Mouse (Mus musculus) spleen, embryonic (tissue): Measurements from ENCODE around the gene Kdr.

Experiments used
- CTCF ChIA-PET: fragments of 350-600 bp; sonication (Branson Sonifier 250); formaldehyde crosslinking; loops from one replicate; lab custom pipeline; 2022; lab: Charles Lee

Kdr gene

GRCm38 (mm10) chr5:75978374-75979100, at the start of gene Kdr:
Kdr (minus strand) TSS chr5:75978458.
- CTCF ChIA-PET, result interaction anchor here (0.6 to 0.7 kb wide), 2 partner anchors 11 to 119 kb away, joined by 5 to 6 read pairs; no protein-coding TSS in a partner anchor

GRCm38 (mm10) chr5:76026805-76027204, 48.5 kb upstream of the Kdr start:
- CTCF ChIA-PET, result interaction anchor here (0.5 kb wide), 1 partner anchor 943 kb away, joined by 7 read pairs; no protein-coding TSS in a partner anchor

DNA sequence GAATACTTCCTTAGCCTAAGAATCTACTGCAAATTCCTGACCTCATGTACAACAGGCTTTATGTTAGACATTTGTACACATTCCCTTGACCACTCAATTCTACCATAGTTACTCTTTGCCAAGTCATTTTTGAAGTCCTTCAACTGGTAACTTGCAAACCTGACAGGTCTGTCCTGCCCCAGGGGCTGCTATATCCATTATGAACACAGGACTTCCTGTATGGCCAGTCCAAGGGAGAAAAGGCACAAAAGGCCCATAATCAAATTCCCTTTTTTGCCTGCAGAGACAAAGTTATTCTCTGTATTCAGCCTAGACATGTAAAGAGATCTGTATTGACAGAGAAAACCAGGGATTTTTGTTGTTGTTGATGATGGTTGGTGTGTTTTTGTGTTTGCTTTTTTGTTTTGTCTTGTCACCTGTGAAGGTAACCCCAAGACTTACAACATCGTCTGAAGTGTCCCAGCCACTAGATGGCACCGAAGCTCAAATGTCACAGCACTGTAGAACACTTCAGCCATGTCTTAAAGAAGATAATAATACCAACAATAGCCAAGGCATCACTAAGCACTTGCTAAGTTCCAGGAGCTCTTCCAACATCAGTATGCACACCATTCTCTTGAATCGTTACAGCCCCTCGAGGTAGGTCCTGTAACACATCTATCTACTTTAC, 47.9 kb upstream of the Kdr start:
- CTCF ChIA-PET, result interaction anchor here (0.5 kb wide), 2 partner anchors 94 to 942 kb away, joined by 3 to 7 read pairs; no protein-coding TSS in a partner anchor

DNA sequence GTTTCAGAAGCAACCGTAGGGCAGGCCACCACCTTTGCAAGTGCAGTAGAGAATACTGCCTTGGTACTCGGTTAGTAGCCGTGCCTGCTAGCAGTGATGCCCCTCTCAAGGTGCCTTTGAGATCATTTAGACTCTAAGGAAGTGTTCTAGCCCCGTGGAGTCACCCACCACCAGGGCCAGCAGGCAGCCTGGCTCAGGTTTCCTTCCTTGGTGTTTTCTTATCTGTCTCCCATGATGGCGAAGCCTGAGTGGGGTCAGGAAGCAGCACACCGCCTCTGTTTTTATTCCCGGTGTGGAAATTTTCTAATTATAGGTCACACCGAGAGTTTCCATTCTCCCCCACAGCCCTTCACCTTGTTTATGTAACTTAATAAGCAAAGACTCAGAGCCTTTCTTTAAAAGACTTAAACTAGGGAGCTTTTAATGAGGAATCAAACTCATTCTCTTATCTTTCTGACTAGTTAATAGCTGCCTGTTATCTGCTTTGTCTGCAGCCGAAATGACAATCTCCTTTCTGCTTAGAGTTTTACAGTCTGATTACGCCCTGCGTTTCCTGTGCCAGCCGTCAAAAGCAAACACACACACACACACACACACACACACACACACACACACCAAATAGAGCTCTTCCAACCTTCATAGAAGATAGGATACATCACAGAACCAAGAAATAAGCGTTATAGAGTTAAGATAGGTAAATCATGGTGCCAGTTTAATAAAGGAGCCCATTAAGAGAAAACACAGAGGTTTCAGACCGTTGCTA, 44.9 kb upstream of the Kdr start:
- CTCF ChIA-PET, result no interaction called here

- CTCF ChIA-PET, result interaction anchor here (0.6 kb wide), 1 partner anchor 866 kb away, joined by 3 read pairs; no protein-coding TSS in a partner anchor
Measured at GRCm38 (mm10) chr5:76022436-76022835, 44.2 kb upstream of the Kdr start.

- CTCF ChIA-PET, result no interaction called here
Measured at GRCm38 (mm10) chr5:76018321-76018720, 40.1 kb upstream of the Kdr start.

DNA sequence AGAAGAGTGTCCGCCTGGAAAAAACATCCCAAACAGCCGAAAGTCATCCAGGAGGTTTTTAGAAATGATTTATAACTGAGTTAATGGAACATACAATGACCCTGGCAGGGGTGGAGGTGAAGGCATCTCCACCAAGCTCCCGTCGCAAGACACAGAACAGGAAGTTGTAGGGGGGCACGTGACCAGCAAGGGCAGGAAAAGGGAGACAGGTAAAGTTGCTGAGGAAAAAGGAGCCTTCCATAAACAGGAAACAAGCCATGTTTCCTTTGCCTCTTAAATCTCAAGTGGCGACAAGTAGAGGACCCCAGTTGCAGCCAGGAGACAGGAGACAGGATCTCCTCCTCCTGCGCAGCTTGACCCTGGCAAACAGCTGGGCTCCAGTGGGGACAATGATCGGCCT, 37.8 kb upstream of the Kdr start:
- CTCF ChIA-PET, result no interaction called here

- CTCF ChIA-PET, result interaction anchor here (0.5 kb wide), 1 partner anchor 1236 kb away, joined by 3 read pairs; no protein-coding TSS in a partner anchor
Measured at GRCm38 (mm10) chr5:76013881-76014431, 35.7 kb upstream of the Kdr start.

- CTCF ChIA-PET, result no interaction called here
Measured at GRCm38 (mm10) chr5:76006403-76006802, 28.1 kb upstream of the Kdr start.

DNA sequence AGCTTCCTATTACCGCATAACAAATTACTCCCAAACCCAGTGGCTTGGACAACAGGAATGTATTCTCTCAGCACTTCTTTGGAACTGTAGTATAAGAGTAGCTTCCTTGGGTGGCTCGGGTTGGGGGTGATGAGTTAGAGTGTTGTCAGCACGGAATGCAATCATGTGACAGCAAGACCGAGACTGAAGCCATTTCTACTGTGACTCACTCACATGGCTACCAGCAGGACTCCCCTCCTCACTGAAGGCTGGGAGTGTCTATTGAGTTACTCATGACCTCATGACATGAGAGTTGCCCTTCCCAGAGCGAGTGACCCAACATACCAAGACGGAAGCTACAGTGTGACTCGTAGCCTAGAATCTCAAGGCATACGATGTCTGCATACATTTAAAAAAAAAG, 12.0 kb upstream of the Kdr start:
- CTCF ChIA-PET, result no interaction called here

- CTCF ChIA-PET, result no interaction called here
Measured at GRCm38 (mm10) chr5:75987530-75987929, 9.3 kb upstream of the Kdr start.

DNA sequence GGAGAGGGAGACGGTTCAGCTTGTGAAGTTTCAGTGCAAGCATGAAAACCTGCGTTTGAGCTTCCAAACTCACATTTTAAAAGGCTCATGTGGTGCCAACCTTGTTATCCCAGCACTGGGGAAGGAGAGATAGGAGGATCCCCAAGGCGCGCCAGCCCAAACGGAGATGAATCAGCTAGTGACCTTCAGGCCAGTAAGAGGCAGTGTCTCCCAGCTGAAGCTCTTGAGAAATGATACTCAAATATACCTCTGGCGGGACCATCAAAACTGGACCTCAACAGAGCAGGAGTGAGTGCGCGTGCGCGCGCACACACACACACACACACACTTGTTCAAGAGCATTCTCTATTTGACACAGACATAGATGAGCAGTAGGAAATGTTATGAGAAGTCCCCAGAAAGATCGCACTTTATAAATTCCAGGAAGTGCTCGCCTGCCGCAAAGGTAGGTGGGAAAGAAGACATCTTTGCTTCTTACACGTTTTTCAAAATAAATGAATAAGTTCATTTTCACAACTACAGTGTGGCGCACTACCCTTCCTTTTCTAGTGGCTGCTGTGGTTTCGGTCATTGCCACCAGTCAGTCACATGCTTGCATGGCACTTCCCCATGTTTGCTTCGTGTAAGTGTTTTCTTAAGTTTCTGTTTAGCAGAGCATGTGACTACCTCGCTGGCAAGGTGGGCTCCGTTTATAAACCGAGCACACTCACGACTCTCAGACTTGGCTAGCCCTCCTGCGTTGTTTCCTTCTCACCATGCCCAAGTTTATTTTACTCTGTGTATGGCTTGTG, 2.5 kb upstream of the Kdr start:
- CTCF ChIA-PET, result no interaction called here

DNA sequence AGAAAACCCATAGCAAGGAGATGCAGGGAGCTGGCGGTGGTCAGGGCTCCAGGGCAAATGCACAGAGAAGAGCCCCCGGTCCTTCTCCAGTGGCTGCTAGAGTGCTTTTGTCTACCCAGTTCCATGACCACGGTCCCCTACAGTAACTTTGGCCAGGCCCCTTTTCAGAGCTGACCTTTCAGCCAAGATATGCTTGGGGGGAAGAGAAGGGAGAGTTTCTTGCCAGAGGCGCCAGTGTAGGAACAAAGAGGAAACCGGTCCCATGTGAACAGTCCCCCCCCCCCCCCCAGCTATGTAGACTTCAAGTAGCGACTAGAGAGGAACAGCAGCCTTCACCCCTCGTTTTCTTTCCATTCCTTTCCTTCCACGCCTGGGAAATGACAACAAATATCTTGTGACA, 850 bp upstream of the Kdr start:
- CTCF ChIA-PET, result no interaction called here

DNA sequence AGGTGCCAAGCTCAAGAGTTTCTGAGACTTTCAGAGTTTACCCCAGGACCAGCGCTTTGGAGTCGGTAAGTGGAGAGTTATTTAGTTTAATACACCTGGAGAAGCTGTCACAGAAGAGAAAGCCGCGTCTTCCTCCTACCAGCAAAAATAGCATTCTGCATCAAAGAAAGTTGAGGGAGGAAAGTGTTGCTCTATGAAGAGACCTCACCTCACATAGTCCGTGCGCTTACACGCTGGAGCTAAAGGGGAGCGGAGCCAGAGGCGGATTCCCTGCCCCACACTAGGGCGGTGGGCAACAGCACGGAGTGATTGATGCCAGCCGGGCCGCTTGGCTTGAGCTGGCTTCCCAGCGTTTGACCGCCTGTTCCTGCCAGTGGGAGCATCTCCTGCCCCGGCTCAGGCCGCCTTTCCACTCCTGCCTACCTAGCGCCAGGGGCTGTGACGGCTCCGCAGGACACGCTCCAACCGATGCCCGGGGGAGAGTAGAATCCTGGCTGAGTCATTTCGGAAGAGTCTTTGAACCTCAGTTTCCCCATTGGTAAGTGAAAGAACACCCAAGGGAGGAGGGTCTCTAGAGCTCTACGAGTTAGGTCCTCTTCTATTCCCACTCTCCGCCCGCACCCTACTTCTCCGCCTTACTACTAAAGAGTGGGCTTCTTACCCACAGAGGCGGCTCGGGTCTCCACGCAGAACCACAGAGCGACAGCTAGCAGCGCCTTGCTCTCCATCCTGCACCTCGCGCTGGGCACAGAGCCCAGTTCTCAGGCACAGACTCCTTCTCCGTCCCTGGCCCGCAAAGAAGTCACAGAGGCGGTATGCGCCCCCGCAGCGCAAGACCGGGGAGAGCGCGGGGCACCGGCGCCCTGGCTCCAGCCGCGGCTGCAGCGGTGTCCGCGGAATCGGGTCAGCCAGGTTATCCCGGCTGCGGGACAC, 551 bp downstream of the Kdr start:
- CTCF ChIA-PET, result interaction anchor here (0.6 to 0.7 kb wide), 2 partner anchors 10 to 119 kb away, joined by 5 to 6 read pairs; no protein-coding TSS in a partner anchor

DNA sequence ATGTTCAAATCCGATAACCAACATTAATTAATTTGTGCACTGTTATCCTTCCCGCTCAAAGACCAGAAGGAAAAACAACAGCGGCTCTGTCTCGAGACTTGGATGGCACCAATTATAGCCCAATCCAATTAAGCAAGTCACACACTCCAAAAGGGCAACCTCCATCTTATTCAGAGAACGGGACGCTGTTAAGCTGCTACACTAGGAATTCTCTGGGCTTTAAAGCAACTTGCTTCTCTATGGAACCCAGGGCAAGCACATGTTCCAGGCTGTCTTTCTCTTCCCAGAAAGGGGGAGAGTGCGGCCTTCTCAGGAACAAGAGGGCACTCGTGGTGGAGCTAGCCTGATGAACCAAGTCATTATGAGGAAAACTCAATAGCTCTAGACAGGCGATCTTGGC, 1.6 kb downstream of the Kdr start:
- CTCF ChIA-PET, result no interaction called here

- CTCF ChIA-PET, result interaction anchor here (0.6 kb wide), 1 partner anchor 1377 kb away, joined by 5 read pairs; no protein-coding TSS in a partner anchor
Measured at GRCm38 (mm10) chr5:75975398-75975797, 2.9 kb downstream of the Kdr start.

DNA sequence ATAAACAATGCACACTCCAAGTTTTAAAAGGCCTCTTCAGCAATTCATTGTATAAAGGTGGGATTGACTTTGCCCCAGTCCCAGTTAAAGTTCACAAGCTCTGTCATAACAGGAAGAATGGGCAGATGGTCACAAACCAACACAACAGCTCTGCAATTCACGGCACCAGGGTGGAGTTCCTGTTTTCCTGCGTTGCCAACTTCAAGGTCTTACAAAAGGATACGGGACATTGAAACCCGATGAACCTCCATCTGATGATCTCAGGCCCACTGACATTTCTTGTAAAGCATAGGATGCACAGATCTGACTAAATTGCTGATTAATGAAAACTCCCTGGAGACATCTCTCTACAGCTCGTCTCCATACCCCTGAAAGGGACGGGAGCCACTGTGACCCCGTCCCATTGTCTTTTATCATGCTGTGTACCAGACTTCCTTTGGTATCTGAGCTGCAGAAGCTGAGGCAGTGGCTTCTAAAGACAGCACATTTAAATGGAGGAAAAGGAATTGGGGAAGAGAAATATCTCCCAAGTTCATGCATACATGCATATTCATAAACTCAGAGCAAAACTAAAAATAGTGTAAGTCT, 3.6 kb downstream of the Kdr start:
- CTCF ChIA-PET, result no interaction called here

DNA sequence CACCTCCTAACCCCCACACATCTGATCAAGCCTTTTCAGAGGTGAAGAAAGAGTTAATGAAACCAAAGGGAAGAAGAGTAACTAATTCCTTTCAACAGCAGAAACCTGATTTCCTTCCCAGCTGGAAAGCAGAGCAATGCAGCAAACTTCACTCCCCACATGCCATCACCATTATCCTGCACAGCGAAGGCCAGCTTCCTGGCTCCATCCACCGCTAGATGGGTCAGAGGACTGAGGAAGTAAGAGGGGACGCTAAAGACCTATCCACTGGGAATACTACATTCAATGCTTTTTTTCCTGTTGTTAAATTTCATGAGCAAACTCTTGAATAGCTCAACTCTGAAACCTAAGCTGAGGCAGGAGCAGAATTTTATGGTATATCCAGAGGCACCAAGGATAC, 8.4 kb downstream of the Kdr start:
- CTCF ChIA-PET, result no interaction called here

DNA sequence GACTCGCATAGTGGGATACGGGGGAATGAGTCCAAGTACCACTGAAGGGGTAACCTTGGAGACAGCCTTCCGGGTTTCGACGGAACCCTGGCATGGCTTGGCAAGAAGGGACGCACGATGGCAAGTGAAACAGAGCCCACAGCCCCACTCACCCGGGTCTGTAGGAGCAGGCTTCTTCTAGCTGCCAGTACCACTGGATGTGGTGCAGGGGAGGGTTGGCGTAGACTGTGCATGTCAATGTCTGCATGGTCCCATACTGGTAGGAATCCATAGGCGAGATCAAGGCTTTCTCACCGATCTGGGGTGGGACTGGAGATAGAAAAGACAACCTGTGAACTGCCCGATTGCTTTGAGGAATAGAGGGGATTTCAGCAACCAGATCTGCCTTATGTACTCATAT, 15.7 kb downstream of the Kdr start:
- CTCF ChIA-PET, result no interaction called here
